Mouse (Mus musculus): ENCODE measurements around the gene Ipo4.

DNA sequence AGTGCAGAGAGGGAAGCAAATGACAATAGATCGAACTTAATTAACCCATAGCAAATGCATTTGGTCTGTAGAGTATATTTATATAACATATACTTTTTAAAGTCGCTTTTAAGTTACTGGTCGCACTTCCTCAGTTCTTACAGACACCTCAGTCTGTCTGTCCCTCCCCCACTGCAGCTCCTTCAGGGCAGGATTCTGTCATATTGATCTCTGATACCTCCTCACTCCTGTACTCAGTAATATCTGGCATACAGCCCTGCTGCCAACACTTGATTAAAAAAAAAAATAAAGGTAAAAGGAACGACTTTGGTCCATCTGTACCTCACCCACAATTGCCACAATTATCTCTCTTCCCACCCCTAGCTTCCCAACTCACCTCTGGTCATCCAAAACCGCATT, 51.5 kb downstream of the Ipo4 start:
- TF ChIP-seq POLR2A (IDR thresholded peaks at IDR 0.05; ENCODE audit: borderline replicate concordance, extremely low read depth, insufficient read depth, insufficient read length, poor library complexity, severe bottlenecking) (no peak), CTCF (IDR thresholded peaks at IDR 0.05; ENCODE audit: borderline replicate concordance, extremely low read depth, insufficient read depth, insufficient read length) (no peak)
